Mouse (Mus musculus) kidney, embryonic 14.5 days (tissue): Measurements from ENCODE around the gene Sirpa. TPM values are rescaled to one million over a fixed set of nuclear protein-coding genes. Genes with fewer than 3 reads are reported as not detected.

Source experiments
- ATAC-seq: fragments of 200-750 bp; cut with Nextera tagmentation; 2 replicates; pipeline ENCODE4 v1.8.0; 2017; ENCODE audit warnings: moderate number of reproducible peaks, mild to moderate bottlenecking, moderate TSS enrichment, moderate library complexity; ENCODE audit not compliant: low FRiP score, low TSS enrichment
- H3K27ac ChIP-seq: fragments of 300-500 bp; sonication (generic); 2 replicates; pipeline ENCODE4 v1.5.1; 2014; ENCODE audit warnings: low read depth, mild to moderate bottlenecking, low read length, moderate library complexity, mixed read lengths
- H3K27me3 ChIP-seq: fragments of 300-500 bp; sonication (generic); 2 replicates; pipeline ENCODE4 v1.6.1; 2014; ENCODE audit warnings: mild to moderate bottlenecking, low read length; ENCODE audit not compliant: control insufficient read depth, insufficient read depth
- H3K36me3 ChIP-seq: fragments of 300-500 bp; sonication (generic); 2 replicates; pipeline ENCODE4 v1.6.1; 2014; ENCODE audit warnings: low read length, mixed read lengths; ENCODE audit not compliant: control insufficient read depth, insufficient read depth
- H3K4me1 ChIP-seq: fragments of 300-500 bp; sonication (generic); 2 replicates; pipeline ENCODE4 v1.6.1; 2014; ENCODE audit warnings: low read length, mixed read lengths; ENCODE audit not compliant: control insufficient read depth, insufficient read depth
- H3K4me2 ChIP-seq: fragments of 300-500 bp; sonication (generic); replicated peaks from 2 replicates; pipeline ENCODE4 v1.6.1; 2014; ENCODE audit warnings: low read depth, mild to moderate bottlenecking, low read length
- H3K4me3 ChIP-seq: fragments of 300-500 bp; sonication (generic); 2 replicates; pipeline ENCODE4 v1.5.1; 2014; ENCODE audit warnings: mild to moderate bottlenecking, low read length
- H3K9ac ChIP-seq: fragments of 300-500 bp; sonication (generic); 2 replicates; pipeline ENCODE4 v1.6.1; 2014; ENCODE audit warnings: low read depth, mild to moderate bottlenecking, low read length, moderate library complexity
- H3K9me3 ChIP-seq: fragments of 300-500 bp; sonication (generic); 2 replicates; pipeline ENCODE4 v1.6.1; 2016; ENCODE audit warnings: low read length; ENCODE audit not compliant: control insufficient read depth
- WGBS: fragments of 180-500 bp; shearing (Covaris S2); extraction: QIAGEN DNeasy Blood & Tissue Kit; methylation state at CpG from one replicate; pipeline ENCODE4 v1.1.7; 2014; 5-methylcytosine and 5-hydroxymethylcytosine counted together
- polyA plus RNA-seq: library from polyadenylated mRNA; unstranded; fragments of >200 nt; fragmentation: Nextera tagmentation; extraction: Ambion mirVana; gene quantifications from 2 replicates; pipeline ENCODE4 v1.2.1, GENCODE M21; 2014

Sirpa gene
- polyA plus RNA-seq, 1 experiment from 2014 or later, result 28.8 TPM

DNA sequence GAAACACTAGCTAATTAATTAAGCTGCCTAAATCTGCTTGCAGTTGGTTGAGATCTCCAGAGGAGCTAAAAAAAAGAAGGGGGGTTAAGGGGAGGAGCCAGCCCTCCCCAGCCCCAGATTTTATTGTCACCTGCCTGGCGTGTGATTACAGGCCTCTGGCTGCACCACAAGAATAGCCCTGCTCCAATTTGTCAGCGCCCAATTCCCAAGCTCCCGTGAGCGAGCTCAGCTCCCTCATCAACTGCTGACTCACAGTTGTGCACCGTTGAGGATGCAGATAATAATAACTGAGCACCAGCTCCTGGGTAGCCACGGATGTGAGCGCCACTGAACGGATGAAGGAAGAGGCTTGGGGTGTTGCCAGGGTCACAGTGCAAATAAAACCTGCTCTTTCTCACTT is 13.6 kb downstream of the Sirpa start:
- Histone ChIP-seq H3K4me2 (no peak overlapping the region), H3K36me3 (no peaks in the 10 kb centered on the region; the same call in 1 of the 2 replicates), H3K9ac (no peak overlapping the region), H3K27me3 (no peaks in the 10 kb centered on the region), H3K27ac (no peak overlapping the region), H3K9me3 (no peaks in the 10 kb centered on the region), H3K4me3 (no peak overlapping the region), H3K4me1 (no peaks in the 10 kb centered on the region)
- ATAC-seq, result no peak
- WGBS, result 29% methylated on average over 8 of the region's 8 CpGs

GRCm38 (mm10) chr2:129606899-129607298 is 14.3 kb downstream of the Sirpa start:
- Histone ChIP-seq H3K27ac (no peak overlapping the region), H3K36me3 (no peaks in the 10 kb centered on the region; the same call in 1 of the 2 replicates), H3K9me3 (no peaks in the 10 kb centered on the region), H3K4me2 (no peak overlapping the region), H3K4me3 (no peak overlapping the region), H3K9ac (no peak overlapping the region), H3K27me3 (no peaks in the 10 kb centered on the region), H3K4me1 (no peaks in the 10 kb centered on the region)
- ATAC-seq, result no peak
- WGBS, result 83% methylated on average over 2 of the region's 2 CpGs

DNA sequence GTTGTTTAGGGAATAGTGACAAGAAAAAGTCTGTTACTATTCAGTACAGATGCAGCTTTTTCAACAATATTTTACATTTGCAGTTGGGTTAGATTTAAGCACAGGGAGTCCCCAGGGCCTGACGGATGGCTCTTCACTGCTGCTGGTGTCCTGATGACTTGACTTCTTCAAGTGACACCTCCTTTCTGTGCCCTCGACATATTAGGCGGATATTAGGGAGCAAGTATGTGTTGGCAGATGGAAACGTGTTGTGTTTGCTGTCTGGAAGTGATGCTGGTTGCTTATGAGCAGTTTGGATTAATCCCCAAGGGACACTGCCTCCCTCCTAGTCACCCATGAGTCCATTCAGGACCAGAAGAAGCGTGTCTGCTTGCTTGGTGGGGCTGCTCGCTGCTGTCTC is 21.3 kb downstream of the Sirpa start:
- ATAC-seq, result no peak
- H3K4me2 ChIP-seq, result no peak overlapping the region
- WGBS, result 89% methylated on average over 6 of the region's 6 CpGs

GRCm38 (mm10) chr2:129614482-129615185 is 22.0 kb downstream of the Sirpa start:
- no peak overlapping the region for H3K9ac ChIP-seq
- ATAC-seq, result no peak
- WGBS, result 91% methylated on average over 10 of the region's 10 CpGs

More for the DNA sequence above, 21.3 kb downstream of the Sirpa start:
- Histone ChIP-seq H3K9ac (no peak overlapping the region), H3K36me3 (peaks cover 4% of the 10 kb centered on the region; the same call in 1 of the 2 replicates), H3K27me3 (no peaks in the 10 kb centered on the region), H3K4me3 (no peak overlapping the region), H3K9me3 (no peaks in the 10 kb centered on the region), H3K27ac (no peak overlapping the region), H3K4me1 (no peaks in the 10 kb centered on the region)

GRCm38 (mm10) chr2:129620148-129620547 is 27.5 kb downstream of the Sirpa start:
- 91% methylated on average over 7 of the region's 7 CpGs for WGBS
- Histone ChIP-seq H3K27me3 (no peaks in the 10 kb centered on the region), H3K9me3 (no peaks in the 10 kb centered on the region)

More at GRCm38 (mm10) chr2:129614482-129615185, 22.0 kb downstream of the Sirpa start:
- no peak overlapping the region for H3K4me2 ChIP-seq
- no peak overlapping the region for H3K4me3 ChIP-seq
- H3K27me3 ChIP-seq, result no peaks in the 10 kb centered on the region
- H3K27ac ChIP-seq, result no peak overlapping the region
- peaks cover 4% of the 10 kb centered on the region; the same call in 1 of the 2 replicates for H3K36me3 ChIP-seq
- H3K9me3 ChIP-seq, result no peaks in the 10 kb centered on the region
- no peaks in the 10 kb centered on the region for H3K4me1 ChIP-seq

DNA sequence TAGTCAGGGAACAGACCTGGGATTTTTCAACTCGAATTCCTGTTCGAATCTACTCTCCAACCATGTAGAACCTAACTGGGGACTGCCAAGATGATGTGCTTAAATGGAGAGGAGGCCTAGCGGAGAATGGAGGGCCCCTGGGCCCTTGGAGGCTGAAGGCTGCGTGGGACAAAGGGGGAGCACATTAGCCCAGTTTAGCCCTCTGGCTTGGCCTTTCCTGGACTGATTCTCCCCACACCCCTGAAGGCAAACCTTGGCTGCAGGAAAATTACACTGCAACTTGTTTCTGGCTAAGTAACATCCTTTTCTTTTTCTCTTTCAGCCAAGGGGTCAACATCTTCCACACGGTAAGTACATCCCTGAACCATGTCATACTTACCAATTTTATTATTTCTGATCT is 28.2 kb downstream of the Sirpa start:
- H3K4me3 ChIP-seq, result no peak overlapping the region
- 86% methylated on average over 5 of the region's 5 CpGs for WGBS
- H3K4me2 ChIP-seq, result no peak overlapping the region
- H3K4me1 ChIP-seq, result no peaks in the 10 kb centered on the region
- no peaks in the 10 kb centered on the region for H3K27me3 ChIP-seq
- H3K27ac ChIP-seq, result no peak overlapping the region
- H3K9ac ChIP-seq, result no peak overlapping the region
- H3K36me3 ChIP-seq, result no peaks in the 10 kb centered on the region; the same call in 1 of the 2 replicates
- no peaks in the 10 kb centered on the region for H3K9me3 ChIP-seq
- ATAC-seq, result no peak

More at GRCm38 (mm10) chr2:129620148-129620547, 27.5 kb downstream of the Sirpa start:
- Histone ChIP-seq H3K36me3 (peaks cover 4% of the 10 kb centered on the region; the same call in 1 of the 2 replicates), H3K27ac (no peak overlapping the region), H3K4me3 (no peak overlapping the region), H3K4me2 (no peak overlapping the region), H3K4me1 (no peaks in the 10 kb centered on the region), H3K9ac (no peak overlapping the region)
- no peak for ATAC-seq

- 86% methylated on average over 9 of the region's 9 CpGs for WGBS
- H3K9ac ChIP-seq, result no peak overlapping the region
- ATAC-seq, result no peak
- H3K27me3 ChIP-seq, result no peaks in the 10 kb centered on the region
- H3K9me3 ChIP-seq, result no peaks in the 10 kb centered on the region
- H3K4me2 ChIP-seq, result no peak overlapping the region
- H3K4me3 ChIP-seq, result no peak overlapping the region
- H3K27ac ChIP-seq, result no peak overlapping the region
- H3K4me1 ChIP-seq, result no peaks in the 10 kb centered on the region
- no peaks in the 10 kb centered on the region; the same call in 1 of the 2 replicates for H3K36me3 ChIP-seq
Measured at GRCm38 (mm10) chr2:129621654-129622490, 29.2 kb downstream of the Sirpa start.

DNA sequence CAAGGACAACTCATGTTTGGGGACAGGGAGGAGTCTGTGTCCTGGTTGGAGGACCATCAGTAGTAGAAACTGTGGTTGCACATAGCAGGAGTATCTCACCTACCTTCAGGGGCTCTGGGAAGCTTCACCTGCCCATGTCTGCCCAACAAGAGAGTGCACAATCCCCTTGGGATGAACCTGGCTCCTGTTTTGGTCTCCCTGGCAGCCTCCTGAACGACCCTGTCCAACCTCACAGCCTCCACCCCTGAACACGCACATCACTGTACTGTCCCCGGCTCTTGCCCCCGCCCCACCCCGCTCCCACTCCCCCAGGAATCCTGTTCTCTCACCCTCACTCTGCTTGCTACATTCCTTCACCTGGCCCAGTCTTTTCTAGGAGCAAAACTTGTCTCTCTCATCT is 30.3 kb downstream of the Sirpa start:
- no peak overlapping the region for H3K9ac ChIP-seq

DNA sequence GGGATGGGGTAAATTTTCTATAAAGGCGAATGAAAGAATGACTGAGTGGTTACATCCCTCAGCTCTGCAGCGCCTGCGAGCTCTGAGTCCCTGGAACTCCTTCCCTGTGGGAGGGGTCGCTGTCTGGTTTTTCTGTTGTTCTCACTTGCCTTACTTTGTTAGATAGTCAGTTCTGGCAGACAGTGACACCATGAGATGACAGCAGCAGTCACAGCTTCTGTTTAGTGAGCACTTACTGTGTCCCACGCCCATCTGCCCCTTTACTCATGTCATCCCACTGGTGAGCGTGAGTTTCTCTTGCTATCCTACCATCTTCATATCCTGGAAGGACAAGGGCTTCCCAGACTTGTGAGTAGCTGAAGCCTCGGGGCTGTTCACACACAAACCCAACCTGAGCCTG is 31.1 kb downstream of the Sirpa start:
- 90% methylated on average over 7 of the region's 7 CpGs for WGBS
- no peak overlapping the region for H3K27ac ChIP-seq
- no peaks in the 10 kb centered on the region; the same call in 1 of the 2 replicates for H3K36me3 ChIP-seq
- no peaks in the 10 kb centered on the region for H3K27me3 ChIP-seq
- H3K9ac ChIP-seq, result no peak overlapping the region
- H3K4me2 ChIP-seq, result no peak overlapping the region
- H3K4me1 ChIP-seq, result no peaks in the 10 kb centered on the region
- no peaks in the 10 kb centered on the region for H3K9me3 ChIP-seq
- ATAC-seq, result no peak
- H3K4me3 ChIP-seq, result no peak overlapping the region

More for the DNA sequence above, 30.3 kb downstream of the Sirpa start:
- ATAC-seq, result no peak
- WGBS, result 94% methylated on average over 5 of the region's 5 CpGs
- H3K4me1 ChIP-seq, result no peaks in the 10 kb centered on the region
- no peak overlapping the region for H3K4me3 ChIP-seq
- no peaks in the 10 kb centered on the region for H3K9me3 ChIP-seq
- no peak overlapping the region for H3K4me2 ChIP-seq
- no peaks in the 10 kb centered on the region for H3K27me3 ChIP-seq
- H3K36me3 ChIP-seq, result no peaks in the 10 kb centered on the region; the same call in 1 of the 2 replicates
- no peak overlapping the region for H3K27ac ChIP-seq
